Mouse (Mus musculus) liver, postnatal 0 days (tissue): ENCODE measurements around the gene Zfp423. TPM values are rescaled to one million over a fixed set of nuclear protein-coding genes. Genes with fewer than 3 reads are reported as not detected.

Experiments
- ATAC-seq: fragments of 200-750 bp; cut with Nextera tagmentation; 2 replicates; pipeline ENCODE4 v1.8.0; 2017; ENCODE audit warnings: mild to moderate bottlenecking, moderate library complexity
- DNase-seq: peaks from one replicate; pipeline ENCODE4 v3.0.0-alpha.2; 2016
- H3K27ac ChIP-seq: fragments of 300-500 bp; sonication (generic); 2 replicates; pipeline ENCODE4 v1.5.1; 2014; ENCODE audit warnings: antibody characterized with exemption, moderate library complexity, mild to moderate bottlenecking, low read depth
- H3K27me3 ChIP-seq: fragments of 300-500 bp; sonication (generic); 2 replicates; pipeline ENCODE4 v1.6.1; 2014; ENCODE audit warnings: low read length, control low read depth, mixed read lengths; ENCODE audit not compliant: insufficient read depth
- H3K36me3 ChIP-seq: fragments of 300-500 bp; sonication (generic); replicated peaks from 2 replicates; pipeline ENCODE4 v1.6.1; 2014; ENCODE audit warnings: mild to moderate bottlenecking, control low read depth, low read length, moderate library complexity, mixed read lengths; ENCODE audit not compliant: insufficient read depth
- H3K4me1 ChIP-seq: fragments of 300-500 bp; sonication (generic); 2 replicates; pipeline ENCODE4 v1.6.1; 2014; ENCODE audit warnings: antibody characterized with exemption, mild to moderate bottlenecking, control low read depth; ENCODE audit not compliant: insufficient read depth
- H3K4me2 ChIP-seq: fragments of 300-500 bp; sonication (generic); 2 replicates; pipeline ENCODE4 v1.6.1; 2014; ENCODE audit warnings: low read depth, mild to moderate bottlenecking, low read length, moderate library complexity, mixed read lengths
- H3K4me3 ChIP-seq: fragments of 300-500 bp; sonication (generic); 2 replicates; pipeline ENCODE4 v1.5.1; 2014; ENCODE audit warnings: low read depth, low read length
- H3K9ac ChIP-seq: fragments of 300-500 bp; sonication (generic); replicated peaks from 2 replicates; pipeline ENCODE4 v1.6.1; 2014; ENCODE audit warnings: mild to moderate bottlenecking, moderate library complexity
- H3K9me3 ChIP-seq: fragments of 300-500 bp; sonication (generic); 2 replicates; pipeline ENCODE4 v1.6.1; 2016; ENCODE audit warnings: mild to moderate bottlenecking, control low read depth, low read length, mixed read lengths
- CTCF ChIP-seq: sonication (generic); IDR thresholded peaks from 2 replicates; pipeline ENCODE4 v1.5.1; 2016; ENCODE audit warnings: antibody characterized with exemption, low read depth
- EP300 ChIP-seq: IDR thresholded peaks from 2 replicates; pipeline ENCODE4 v1.6.1; 2016; ENCODE audit warnings: antibody characterized with exemption, low read depth, mild to moderate bottlenecking
- WGBS: fragments of 180-500 bp; shearing (Covaris S2); extraction: QIAGEN DNeasy Blood & Tissue Kit; methylation state at CpG from one replicate; pipeline ENCODE4 v1.1.7; 2014; ENCODE audit not compliant: insufficient replicate concordance; 5-methylcytosine and 5-hydroxymethylcytosine counted together
- polyA plus RNA-seq: library from polyadenylated mRNA; unstranded; fragments of >200 nt; fragmentation: Nextera tagmentation; extraction: Ambion mirVana; gene quantifications from 2 replicates; pipeline ENCODE4 v1.2.1, GENCODE M21; 2015

The Zfp423 gene
- polyA plus RNA-seq, 1 experiment from 2014 or later = 0.31 TPM

DNA sequence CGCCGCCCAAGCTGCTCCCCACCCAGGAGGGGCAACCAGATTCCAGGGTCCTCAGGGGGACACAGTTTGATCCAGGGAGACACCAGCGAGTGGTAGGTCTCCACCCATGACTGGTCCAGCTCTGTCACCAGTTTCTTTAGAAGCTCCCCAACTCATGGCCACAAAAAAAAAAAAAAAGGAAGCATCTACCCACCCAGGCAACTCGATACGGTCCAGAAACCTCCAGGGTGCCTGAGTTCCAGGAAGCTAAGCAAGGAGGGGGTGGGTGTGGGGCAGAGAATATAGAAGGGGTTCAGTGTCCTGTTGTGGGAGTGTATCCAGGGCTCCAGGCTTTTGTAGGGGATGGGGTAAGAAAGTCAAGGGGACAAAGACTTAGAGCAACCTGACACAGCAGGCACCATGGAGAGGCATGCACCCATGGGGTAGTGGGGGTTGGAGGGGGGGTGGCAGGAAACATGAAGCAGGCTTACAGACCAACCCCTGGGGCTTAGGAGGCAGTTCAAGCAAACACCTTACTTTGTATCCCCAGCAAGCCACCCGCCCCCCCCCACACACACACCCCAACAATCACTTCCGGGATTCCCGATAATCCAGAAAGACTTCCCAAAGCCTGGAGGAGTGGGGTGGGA lies 20.0 kb downstream of the Zfp423 start:
- Histone ChIP-seq H3K36me3 (no peaks in the 10 kb centered on the region), H3K4me3 (no peak overlapping the region), H3K27me3 (peaks cover 6% of the 10 kb centered on the region; the same call in 1 of the 2 replicates), H3K9ac (no peak overlapping the region), H3K4me2 (no peak overlapping the region), H3K9me3 (no peaks in the 10 kb centered on the region), H3K4me1 (peaks cover 7% of the 10 kb centered on the region), H3K27ac (no peak overlapping the region)
- no peak for ATAC-seq
- DNase-seq = no peak
- 19% methylated on average over 8 of the region's 8 CpGs for WGBS
- no peak for TF ChIP-seq CTCF

- H3K27ac ChIP-seq = peak overlapping the region; percentile 30; the same call in 1 of the 2 replicates
- no peak overlapping the region for H3K4me3 ChIP-seq
- TF ChIP-seq EP300 (no peak), CTCF (no peak)
- WGBS = 7% methylated on average over 19 of the region's 20 CpGs
- H3K9me3 ChIP-seq = no peaks in the 10 kb centered on the region
- H3K9ac ChIP-seq = no peak overlapping the region
- H3K4me1 ChIP-seq = peaks cover 7% of the 10 kb centered on the region
- H3K36me3 ChIP-seq = no peaks in the 10 kb centered on the region
- DNase-seq (no peak), ATAC-seq (0 out of 2 replicates have a peak, but pooled peaks have one; percentile 15)
- H3K27me3 ChIP-seq = peaks cover 3% of the 10 kb centered on the region; the same call in 1 of the 2 replicates
- 0 out of 2 replicates have a peak overlapping the region, but pooled peaks have one; percentile 20 for H3K4me2 ChIP-seq
These were observed 20.8 kb downstream of the Zfp423 start for GRCm38 (mm10) chr8:87938351-87939232.

- TF ChIP-seq CTCF (no peak), EP300 (no peak)
- Histone ChIP-seq H3K4me3 (no peak overlapping the region), H3K4me2 (no peak overlapping the region), H3K9me3 (no peaks in the 10 kb centered on the region), H3K27me3 (no peaks in the 10 kb centered on the region), H3K4me1 (peaks cover 3% of the 10 kb centered on the region; the same call in 1 of the 2 replicates), H3K9ac (no peak overlapping the region), H3K36me3 (no peaks in the 10 kb centered on the region), H3K27ac (no peak overlapping the region)
- DNase-seq (no peak), ATAC-seq (no peak)
- WGBS = 81% methylated on average over 3 of the region's 3 CpGs
These were observed 22.2 kb downstream of the Zfp423 start for GRCm38 (mm10) chr8:87937211-87937610.

- no peaks in the 10 kb centered on the region for H3K9me3 ChIP-seq
- no peak overlapping the region for H3K27ac ChIP-seq
- H3K4me2 ChIP-seq = no peak overlapping the region
- no peaks in the 10 kb centered on the region for H3K36me3 ChIP-seq
- TF ChIP-seq CTCF = no peak
- TF ChIP-seq EP300 = no peak
- H3K27me3 ChIP-seq = no peaks in the 10 kb centered on the region
- WGBS = 70% methylated on average over 6 of the region's 6 CpGs
- DNase-seq (no peak), ATAC-seq (no peak)
- no peak overlapping the region for H3K4me3 ChIP-seq
- no peak overlapping the region for H3K9ac ChIP-seq
- peaks cover 3% of the 10 kb centered on the region; the same call in 1 of the 2 replicates for H3K4me1 ChIP-seq
These were observed 24.2 kb downstream of the Zfp423 start for GRCm38 (mm10) chr8:87935088-87935680.

- H3K4me3 ChIP-seq = no peak overlapping the region
- no peak for TF ChIP-seq EP300
- TF ChIP-seq CTCF = no peak
- no peak overlapping the region for H3K9ac ChIP-seq
- no peaks in the 10 kb centered on the region for H3K36me3 ChIP-seq
- WGBS = 74% methylated on average over 13 of the region's 13 CpGs
- H3K27me3 ChIP-seq = 0 out of 2 replicates have a peak, but pooled peaks cover 3% of the 10 kb centered on the region
- DNase-seq (no peak), ATAC-seq (no peak)
- peaks cover 3% of the 10 kb centered on the region; the same call in 1 of the 2 replicates for H3K4me1 ChIP-seq
- H3K9me3 ChIP-seq = no peaks in the 10 kb centered on the region
- H3K27ac ChIP-seq = no peak overlapping the region
- no peak overlapping the region for H3K4me2 ChIP-seq
These were observed 25.2 kb downstream of the Zfp423 start for GRCm38 (mm10) chr8:87934175-87934574.

DNA sequence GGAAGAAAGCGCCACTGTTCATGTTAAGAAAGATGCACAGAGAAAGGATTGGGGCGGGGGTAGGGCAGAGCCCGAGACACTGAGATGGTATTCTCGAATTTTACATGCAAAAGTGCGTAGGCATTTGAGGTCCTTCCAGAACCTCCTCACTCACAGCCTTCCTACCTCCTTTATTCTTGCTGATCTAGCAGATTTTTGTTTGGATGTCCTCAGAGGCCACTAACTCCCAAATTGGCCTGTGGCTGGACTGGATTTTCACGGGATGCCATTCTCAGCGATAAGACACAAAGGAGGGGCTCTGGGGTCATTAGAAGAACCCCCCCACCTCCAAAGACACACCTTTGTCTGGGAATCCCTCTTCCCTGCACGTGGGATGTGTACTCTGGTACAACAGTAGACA lies 25.6 kb downstream of the Zfp423 start:
- Histone ChIP-seq H3K9me3 (no peaks in the 10 kb centered on the region), H3K4me2 (no peak overlapping the region), H3K4me3 (no peak overlapping the region), H3K9ac (no peak overlapping the region), H3K36me3 (no peaks in the 10 kb centered on the region), H3K27me3 (0 out of 2 replicates have a peak, but pooled peaks cover 3% of the 10 kb centered on the region), H3K27ac (no peak overlapping the region), H3K4me1 (peaks cover 3% of the 10 kb centered on the region; the same call in 1 of the 2 replicates)
- 65% methylated on average over 8 of the region's 8 CpGs for WGBS
- ATAC-seq = no peak
- TF ChIP-seq EP300 (no peak), CTCF (no peak)
- no peak for DNase-seq
